Mouse (Mus musculus) monocyte, adult 2 months (primary cell): ENCODE results near the gene Mapre3.
A peak's percentile ranks its signal among the peaks of the same experiment; 100 is the strongest.

Experiments used
- DNase-seq, 2 experiments: peaks; one replicate each; pipeline ENCODE4 v3.0.0; 2022; ENCODE audit warnings: low spot score in 2 of 2, low read depth in 1 of 2

Gene Mapre3

DNA sequence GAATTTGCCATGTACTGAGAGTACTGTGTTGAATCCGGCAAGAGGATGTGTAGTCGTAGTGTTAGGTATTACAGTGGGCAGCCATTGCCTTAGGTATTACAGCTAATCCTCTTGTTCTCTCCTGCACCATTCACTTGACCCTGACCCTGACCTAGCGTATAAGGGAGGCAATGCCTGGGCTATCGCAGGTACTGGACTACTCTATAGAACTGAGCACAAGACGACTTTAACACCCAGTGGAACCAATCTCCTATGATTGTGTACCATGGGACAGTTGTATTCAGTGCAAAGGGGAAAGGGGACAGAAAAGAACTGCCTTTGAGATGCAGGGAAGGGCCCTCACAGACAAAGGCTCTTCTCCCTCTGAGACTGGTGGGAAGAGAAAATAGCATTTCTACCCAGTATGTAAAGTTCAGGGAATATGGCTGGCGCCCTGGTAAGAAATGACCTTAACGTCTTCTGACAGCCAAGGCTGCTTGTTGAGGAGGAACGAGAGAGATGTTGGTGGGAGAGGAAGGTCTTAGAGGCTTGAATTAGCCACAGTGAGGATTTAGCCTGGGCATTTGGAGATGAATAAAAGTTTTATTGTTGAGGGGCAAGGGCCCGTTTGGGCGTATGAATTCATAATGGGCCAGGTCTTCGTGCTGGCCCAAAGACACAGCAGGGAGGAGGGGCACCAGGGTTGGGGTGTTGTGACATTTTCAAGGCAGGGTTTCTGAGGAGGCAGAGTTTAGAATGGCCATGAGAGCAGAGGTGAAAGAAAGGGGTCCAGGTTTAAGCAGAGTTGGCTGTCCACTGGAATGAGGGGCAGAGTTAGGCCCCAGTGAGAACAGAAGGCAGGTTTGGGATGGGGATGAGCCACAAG lies 9.9 kb downstream of the Mapre3 start:
- DNase-seq = no peak

DNA sequence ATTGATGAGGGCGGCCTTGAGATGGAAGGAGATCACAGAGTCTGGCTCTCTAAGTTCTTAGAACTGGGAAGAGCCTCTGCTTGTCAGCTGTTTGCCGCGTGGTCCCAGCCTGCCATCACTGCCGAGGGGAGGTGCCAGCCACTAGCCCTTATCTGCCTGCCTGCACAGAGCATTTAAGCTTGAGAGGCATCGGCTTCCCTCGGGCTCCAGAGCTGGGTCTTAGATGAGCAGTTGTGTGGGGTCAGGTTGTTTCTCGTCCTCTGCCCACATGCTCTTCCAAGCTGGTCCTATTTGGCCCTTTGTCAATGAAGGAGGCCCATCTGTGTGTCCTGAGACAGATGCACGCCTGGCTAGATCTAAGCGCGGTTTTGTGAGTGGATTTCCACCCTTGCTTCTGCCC lies 10.7 kb downstream of the Mapre3 start:
- DNase-seq = no peak

DNA sequence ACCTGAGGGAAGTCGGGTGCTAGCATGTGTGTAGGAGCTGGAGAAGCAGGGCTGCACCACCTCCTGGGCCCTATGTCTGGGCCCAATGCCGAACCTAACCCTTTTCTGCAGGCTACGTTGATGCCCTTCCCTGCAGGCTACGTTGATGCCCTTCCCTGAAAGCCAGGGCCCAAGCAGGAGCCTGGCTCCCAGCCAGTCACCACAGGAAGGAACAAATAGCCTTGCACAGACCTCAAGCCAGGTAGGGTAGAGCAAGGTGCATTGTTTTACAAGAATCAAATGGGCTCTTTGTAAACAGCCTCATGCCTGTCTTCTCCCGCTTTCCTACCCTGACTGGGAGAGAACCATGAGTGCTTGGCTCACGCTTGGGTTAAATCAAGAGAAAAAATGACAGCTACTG lies 11.4 kb downstream of the Mapre3 start:
- no peak for DNase-seq

DNA sequence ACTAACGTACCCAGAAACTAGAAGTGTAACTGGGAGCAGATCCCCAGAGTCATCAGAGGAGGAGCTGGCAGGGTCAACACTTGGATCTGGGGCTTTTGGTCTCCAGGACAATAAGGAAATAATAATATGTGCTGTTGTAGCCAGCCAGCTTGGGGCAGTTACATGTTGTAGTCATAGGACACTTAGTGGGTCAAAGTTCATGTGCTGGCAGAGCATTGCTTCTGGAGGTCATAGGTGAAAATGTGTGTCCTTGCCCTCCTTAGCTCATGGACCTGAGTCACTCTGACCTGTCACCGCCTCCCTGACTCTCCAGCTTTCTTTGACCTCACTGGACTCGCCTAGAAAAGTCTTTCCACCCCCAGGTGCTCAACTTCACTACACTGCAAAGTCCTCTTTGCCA lies 19.0 kb downstream of the Mapre3 start:
- DNase-seq = no peak

DNA sequence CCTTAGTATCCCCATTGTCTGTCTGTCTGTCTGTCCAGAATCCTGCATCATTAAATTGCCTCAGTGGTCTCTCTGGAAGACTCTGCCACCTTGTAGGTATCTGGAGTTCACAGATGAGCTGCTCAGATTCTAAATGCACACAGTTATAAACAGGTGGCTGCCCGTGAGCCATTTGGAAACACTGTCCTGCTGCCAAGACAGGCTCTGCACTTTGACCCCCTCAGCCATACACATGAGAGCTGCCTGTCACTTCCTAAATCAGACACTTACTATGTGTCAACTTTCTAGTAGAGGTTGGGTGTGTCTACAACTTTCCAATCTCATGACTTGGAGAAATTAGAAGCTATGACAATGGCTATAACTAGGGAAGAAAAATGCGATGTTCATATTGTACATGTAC lies 25.3 kb downstream of the Mapre3 start:
- DNase-seq = no peak

DNA sequence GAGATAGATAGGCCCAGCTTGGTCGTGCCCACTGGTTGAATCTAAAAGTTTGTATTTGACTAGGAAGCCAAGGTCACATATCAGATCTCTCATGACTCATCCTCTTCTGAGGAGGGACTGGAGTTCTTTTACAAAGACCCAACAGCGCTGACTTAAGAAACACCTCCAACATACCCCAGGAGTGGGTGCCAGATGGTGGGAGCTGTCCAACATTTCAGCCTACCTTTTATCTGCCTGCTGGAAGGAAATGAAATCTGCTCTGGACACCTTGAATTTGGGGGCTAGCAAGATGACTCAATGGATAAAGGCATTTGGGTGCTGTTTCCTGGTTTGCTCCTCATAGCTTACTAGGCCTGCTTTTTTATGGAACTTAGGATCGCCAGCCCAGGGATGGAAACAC lies 27.5 kb downstream of the Mapre3 start:
- no peak for DNase-seq

DNA sequence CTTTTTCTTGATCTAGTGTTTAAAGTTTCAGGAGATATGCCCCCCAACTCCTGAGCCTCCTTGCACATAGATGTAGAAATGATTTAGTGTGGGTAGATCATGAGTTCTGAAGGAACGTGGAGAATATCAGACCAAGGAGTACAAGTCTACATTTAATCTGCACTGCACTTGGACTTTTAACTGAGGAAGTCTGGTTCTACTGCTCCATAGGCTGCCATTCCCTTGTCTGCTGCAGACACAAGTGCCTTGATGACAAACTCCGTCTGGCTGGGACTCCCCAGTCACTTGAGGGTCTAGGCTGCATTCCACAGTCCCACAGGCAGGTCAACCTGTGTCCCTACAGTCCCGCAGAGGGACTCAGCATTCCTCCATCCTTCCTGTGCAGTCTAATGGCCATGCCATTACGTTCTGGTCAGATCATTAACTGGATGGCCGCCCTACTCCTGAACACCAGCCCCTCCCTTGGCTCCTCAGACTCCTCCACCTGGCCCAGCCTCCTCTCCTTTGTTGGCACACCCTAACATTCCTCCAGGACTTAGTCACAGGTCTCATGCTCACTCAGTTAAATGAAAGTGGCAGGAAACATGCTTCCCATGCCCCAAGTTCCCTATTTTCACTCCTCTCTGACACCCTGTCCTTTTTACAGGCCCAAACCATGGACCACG lies 35.6 kb downstream of the Mapre3 start:
- no peak for DNase-seq

DNA sequence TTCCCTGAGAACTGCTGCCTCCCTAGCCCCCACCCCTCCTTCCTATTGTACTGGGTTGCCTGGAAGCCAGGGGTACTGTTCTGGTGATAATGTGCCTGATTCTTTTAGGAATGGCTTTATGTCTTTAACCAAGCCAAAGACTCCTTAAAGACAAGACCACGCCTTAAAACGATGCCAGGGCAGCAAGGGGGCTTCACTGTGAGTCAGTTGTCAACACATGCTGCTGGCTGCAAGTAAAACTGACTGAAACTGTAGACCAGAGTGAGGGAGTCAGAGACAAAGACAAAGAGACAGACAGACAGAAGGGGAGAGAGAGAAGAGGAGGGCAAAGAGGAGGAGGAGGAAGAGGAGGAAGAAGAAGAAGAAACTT lies 36.1 kb downstream of the Mapre3 start:
- DNase-seq = no peak

DNA sequence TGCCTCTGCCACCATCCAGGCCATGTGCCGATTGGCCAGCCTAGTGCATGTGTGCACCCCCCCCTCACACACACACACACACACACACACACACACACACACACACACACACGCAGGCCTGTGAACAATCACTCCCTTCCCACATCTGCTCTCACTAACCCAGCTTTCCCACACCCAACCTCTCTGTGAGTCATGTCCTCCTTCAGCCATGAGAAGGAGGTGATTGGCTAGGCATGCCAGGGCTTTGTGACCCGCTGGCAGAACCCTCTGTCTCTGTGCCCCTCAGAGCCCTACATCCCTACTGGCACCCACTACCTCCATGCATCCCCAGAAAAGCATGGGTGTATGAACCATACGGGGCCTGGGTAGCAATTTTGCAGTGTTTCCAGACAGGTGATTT lies 39.1 kb downstream of the Mapre3 start:
- DNase-seq = no peak

DNA sequence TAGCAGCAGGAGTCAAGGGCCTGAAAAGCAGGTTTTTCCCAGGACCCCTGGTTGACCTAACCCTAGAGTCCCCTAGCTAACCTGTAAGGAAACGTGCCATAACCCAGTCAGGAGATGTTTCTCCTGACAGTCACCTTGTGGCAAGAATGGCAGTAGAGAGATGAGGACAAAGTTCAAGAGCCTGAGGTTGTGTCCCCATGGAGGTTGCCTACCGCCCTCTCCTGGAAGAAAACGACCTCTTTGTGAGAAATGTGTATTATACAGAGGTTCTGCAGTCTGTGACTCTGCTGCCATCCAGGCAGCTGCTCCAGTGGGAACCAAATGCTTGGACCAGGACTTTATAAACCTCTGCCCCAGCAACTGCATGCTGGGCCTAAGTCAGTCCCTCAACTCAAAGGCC lies 41.2 kb downstream of the Mapre3 start:
- no peak for DNase-seq

DNA sequence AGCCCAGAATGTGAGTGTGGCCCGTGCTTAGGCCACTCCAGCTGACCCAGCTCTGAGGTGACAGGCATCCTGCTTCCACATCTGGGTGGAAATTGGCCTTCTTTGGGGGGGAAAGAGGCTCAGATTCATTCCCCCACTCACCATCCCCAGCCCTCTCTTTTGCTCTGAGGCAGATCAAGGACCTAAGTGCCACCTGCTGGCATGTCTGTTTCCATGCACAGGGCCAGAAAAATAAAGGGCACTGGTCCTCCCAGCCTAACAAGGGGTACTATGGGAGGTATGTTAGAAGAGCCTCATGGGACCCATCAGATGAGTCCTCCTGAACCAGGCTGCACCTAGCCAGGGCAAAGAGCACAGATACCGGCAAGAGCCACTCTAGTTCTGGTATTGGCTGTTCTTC lies 41.7 kb downstream of the Mapre3 start:
- DNase-seq = no peak

DNA sequence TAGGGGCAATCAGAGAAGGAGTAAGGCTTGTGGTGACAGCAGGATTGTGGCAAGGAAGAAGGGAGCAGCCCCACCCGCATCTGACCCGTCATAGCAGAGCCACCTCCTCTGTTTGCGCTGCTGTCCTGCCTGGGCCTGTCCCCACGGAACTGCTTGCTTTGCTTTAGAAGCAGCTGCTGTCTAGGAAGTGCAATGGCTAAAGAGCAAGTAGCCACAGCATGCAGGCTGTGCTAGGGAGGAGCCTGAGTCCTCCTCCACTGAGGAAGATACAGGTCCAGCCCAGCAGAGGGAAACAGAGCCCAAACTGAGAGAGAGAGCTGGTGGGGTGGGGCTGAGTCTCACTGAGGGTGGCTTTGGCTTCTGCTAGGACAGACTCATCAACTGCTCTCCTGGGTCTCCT lies 49.4 kb downstream of the Mapre3 start:
- peak; percentile 11 to 14 for DNase-seq

DNA sequence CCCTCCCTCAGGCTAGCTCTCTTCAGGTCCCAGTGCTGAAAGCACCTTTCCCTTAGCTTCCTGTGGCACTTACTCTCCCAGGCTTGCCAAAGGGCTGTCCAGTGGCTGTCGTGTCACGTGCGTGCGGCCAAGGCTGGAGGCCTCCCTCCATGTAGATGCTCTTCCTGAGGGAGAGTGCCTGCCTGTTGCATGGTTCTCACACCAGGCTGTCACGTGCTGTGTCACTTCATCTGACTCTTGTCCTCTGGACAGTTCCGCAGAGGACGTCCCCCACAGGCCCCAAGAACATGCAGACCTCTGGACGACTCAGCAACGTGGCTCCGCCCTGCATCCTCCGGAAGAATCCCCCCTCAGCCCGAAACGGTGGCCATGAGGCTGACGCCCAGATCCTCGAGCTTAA lies 49.9 kb downstream of the Mapre3 start:
- DNase-seq = no peak

DNA sequence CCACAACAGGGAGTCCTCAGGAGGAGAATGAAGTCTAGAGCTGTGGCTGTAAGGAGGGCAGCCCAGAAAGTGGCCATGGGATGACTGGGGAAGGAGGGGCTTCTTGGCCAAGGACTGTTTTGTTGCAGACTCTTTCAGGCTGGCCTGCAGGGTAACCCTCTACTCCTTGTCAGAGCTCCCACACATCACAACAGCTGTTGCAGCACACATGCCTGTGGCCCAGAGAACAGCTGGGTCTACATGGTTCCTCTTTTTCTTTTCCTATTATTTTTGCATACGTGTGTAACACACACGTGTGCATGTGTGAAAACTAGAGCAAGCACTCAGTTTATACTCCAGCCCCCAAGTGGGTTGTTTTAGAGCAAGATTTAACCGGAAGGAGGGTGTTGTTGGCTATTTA lies 52.4 kb downstream of the Mapre3 start:
- DNase-seq = no peak

DNA sequence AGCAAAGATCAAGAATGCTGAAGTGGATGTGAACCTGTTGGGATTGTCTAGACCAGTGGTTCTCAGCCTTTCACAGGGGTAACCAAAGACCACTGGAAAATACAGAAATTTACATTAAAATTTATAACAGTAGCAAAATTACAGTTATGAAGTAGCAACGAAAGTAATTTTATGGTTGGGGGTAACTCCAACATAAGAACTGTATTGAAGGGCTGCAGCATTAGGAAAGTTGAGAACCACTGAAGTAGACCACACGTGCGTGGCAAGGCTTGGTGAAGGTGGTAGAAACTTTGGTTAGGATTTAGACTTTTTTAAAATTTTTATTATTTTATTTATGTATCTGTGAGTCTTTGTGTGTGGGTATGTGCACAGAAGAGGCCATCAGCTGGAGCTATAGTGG lies 53.3 kb downstream of the Mapre3 start, which contains the start of gene Tmem214:
Gene Tmem214 (plus strand): TSS at position 301 of the 400 bp plus-strand sequence.
- no peak for DNase-seq

DNA sequence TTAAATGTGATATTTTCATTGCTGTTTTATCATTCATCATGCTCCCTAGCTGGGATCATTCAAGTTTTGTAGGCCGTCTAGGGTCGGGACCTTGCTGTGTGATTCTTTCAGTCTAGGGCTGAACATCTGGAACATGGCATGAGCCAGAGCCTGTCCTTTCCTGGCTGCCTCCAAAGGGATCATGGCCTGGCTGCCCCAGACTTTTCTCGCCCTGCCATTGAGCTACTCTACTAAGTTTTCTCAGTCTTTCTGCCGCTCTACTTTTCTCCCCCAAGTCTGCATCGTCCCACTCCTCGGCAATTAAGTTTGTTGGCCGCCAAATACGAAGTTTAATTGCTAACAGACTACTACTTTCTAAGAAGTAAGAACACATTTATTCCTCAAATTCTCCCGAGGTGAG lies 54.5 kb downstream of the Mapre3 start:
- DNase-seq = no peak

DNA sequence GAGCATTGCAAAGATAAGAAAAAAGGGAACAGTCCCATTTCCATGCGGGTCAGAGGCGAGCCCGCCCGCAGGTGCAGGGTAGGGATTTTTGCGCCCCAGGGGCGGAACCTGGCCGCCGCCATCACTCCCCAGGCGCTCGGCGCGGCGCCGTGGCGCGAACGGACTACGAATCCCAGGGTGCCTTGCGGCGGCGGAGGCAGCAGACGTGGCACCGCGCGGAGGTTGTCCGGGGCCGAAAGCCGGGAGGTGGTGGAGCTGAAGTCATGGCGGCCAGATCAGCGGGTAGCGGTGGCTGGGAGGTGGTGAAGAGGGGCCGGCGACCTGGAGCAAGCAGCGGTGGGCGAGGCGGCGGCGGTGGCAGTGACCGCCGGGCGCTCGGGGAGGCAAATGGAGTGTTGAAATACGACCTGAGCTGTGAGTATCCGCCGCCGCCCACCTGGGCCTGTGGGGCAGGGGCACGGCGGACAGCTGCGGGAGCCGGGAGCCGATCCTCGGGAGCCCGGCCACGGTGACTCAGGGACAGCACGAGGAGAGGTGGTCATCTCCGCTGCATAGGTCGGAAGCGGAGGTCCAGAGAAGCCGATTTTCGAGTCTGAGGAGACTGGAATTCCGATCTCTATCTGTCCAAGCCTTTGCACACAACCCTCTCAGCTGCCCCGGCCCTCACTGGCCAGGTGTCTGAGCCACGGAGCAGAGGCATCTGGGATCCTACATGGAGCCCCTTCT lies 55.1 kb downstream of the Mapre3 start:
- DNase-seq = peak; percentile 64 to 77

DNA sequence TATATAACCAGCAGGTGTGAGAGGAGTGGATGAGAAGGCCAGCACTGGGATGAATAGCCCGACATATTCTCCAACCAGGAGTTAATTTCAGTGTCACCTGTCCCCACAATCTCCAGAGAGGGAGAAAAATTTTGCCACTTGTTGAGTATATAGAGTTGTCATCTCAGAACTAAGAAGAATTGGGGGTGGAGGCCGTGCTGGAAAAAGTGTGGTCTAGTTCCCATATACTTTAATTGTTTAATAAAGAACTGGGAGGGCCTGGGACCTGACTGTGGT lies 55.6 kb downstream of the Mapre3 start:
- no peak for DNase-seq

DNA sequence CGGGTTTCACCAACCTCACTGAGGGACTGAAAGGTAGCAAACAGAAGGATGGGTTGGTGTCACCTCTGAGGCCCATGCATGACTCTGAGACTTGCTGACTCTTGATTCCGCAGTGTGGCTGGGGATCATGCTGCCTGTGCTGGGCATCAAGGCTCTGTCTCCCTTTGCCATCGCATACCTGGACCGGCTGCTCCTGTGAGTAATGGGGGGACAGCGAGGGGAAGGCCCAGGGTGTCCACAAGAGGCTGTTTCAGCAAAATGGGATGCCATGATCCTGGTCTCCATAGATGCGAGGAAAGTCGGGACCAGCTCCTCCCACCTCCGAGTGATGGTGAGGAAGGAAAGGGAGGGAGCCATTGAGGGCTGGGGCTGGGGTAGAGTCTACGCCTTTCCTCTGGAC lies 58.1 kb downstream of the Mapre3 start:
- no peak for DNase-seq

DNA sequence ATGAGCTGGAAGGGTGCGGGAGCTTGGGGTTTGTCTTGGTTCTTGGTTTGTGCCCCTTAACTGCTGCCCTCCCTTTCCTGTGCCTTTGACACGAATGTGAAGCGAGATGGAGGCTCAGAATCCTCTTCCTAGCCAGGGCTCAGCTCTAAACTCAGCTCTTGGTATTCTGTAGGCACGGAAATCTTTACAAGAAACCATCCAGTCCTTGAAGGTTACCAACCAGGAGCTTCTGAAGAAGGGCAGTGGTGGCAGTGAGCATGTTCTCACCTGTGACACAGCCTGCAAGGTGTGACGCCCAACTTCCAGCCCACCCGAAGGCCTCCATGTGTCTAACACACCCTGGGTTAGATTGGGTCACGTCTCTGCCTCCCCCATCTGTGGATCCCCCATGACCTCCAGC lies 59.9 kb downstream of the Mapre3 start:
- no peak for DNase-seq

DNA sequence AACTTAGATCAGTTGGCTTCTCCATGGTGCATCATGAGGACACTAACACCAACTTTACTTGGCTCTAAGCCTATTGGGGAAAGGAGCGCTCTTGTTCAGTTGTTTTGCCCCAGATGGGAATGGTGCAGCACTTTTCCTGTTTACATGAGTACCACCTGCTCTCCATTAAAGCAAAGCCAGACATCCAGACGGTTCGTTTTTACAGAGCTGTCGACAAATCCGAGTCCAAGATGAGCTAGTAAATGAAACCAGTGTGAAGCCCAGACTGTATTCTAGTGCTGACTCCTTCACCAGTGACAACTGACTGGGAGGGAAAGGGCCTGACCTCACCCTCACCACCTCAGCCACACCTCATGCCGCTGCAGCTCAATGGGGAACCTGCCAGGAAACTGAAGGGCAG lies 64.2 kb downstream of the Mapre3 start:
- no peak for DNase-seq

DNA sequence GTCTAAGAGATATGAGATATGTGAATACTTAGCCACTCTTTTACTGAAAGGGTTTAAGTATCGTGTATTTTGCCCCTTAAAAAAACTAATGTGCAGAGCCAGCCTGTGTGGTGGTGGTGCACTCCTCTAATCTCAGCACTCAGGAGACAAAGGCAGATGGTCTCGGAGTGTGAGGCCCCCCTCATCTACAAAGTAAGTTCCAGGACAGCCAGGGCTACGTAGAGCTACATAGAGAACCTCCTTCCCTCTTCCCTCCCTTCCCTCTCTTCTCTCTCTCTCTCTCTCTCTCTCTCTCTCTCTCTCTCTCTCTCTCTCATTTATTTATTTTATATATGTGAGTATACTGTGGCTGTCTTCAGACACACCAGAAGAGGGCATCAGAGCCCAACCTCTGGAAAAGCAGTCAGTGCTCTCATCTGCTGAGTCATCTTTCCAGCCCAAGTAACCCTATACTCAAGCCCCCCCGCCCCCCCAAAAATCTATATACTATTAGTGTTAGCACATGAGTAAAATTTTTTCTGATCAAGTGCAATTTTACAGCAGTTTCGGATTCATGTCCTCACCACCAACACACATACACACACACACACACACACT lies 65.0 kb downstream of the Mapre3 start:
- DNase-seq = no peak
